ENCODE assay signal across 14 mouse cellular contexts in genomic region chr13:107873244-107873667, GRCm38 (mm10).
DNase-seq lines count a peak whose midpoint lies in the region; ATAC-seq and TF ChIP-seq lines count a peak whose summit lies in the region.
"Had no signal": no experiment of that assay in that cellular context is flagged by ENCODE, and none has a peak within 500 bp of the region (broad histone marks: within the 10 kb centered on the region; RNA-seq: fewer than 3 reads in every experiment).

No protein-coding gene starts in this region.

- CTCF ChIA-PET in Patski (lab: Charles Lee) = interaction anchor here (0.8 to 1.3 kb wide), 3 partner anchors 11 to 177 kb away, joined by 3 to 4 read pairs (median 3); no protein-coding TSS in a partner anchor

- no peaks in the 10 kb centered on the region for H3K4me1 ChIP-seq in hindbrain, postnatal 0 days (ENCODE audit: insufficient read depth, low read length)
- H3K4me1 ChIP-seq in hindbrain, embryonic 13.5 days (replicated peaks) = peaks cover 57% of the 10 kb centered on the region
- H3K4me1 ChIP-seq in midbrain, postnatal 0 days (ENCODE audit: insufficient read depth, low read length) = no peaks in the 10 kb centered on the region
- peaks cover 47% of the 10 kb centered on the region for H3K4me1 ChIP-seq in midbrain, embryonic 13.5 days (replicated peaks)
- H3K4me1 ChIP-seq: liver, embryonic 15.5 days had no signal

- 58% methylated on average over 2 of the region's 2 CpGs for WGBS in hindbrain, postnatal 0 days
- WGBS in hindbrain, embryonic 13.5 days = 61% methylated on average over 2 of the region's 2 CpGs
- 60% methylated on average over 2 of the region's 2 CpGs for WGBS in midbrain, postnatal 0 days
- WGBS in midbrain, embryonic 13.5 days = 72% methylated on average over 2 of the region's 2 CpGs

- H3K4me3 ChIP-seq in hindbrain, postnatal 0 days (ENCODE audit: low read length) = no peak overlapping the region
- no peak overlapping the region for H3K4me3 ChIP-seq in hindbrain, embryonic 13.5 days
- no peak overlapping the region for H3K4me3 ChIP-seq in midbrain, postnatal 0 days (ENCODE audit: low read depth, low read length)
- H3K4me3 ChIP-seq in midbrain, embryonic 13.5 days (replicated peaks) = no peak overlapping the region
- H3K4me3 ChIP-seq: hindbrain, embryonic 15.5 days; limb, embryonic 10.5 days; liver, embryonic 15.5 days had no signal

- DNase-seq in hindbrain, postnatal 0 days (ENCODE audit: low spot score) = no peak
- DNase-seq in midbrain, postnatal 0 days (ENCODE audit: low spot score) = no peak
- no peak for DNase-seq in Patski (ENCODE audit: low read depth, low spot score)
- DNase-seq in urinary bladder, adult 18-20 months (ENCODE audit: low spot score in 2 of 2) = no peak
- no peak for DNase-seq in testis, postnatal 10 days (ENCODE audit: low spot score)
- DNase-seq: cerebellum, adult 2 months; kidney, adult 9 months; thymus, postnatal 36 days had no signal

- ATAC-seq in hindbrain, postnatal 0 days = no peak
- ATAC-seq in hindbrain, embryonic 13.5 days (ENCODE audit: low FRiP score) = no peak
- no peak for ATAC-seq in midbrain, postnatal 0 days (ENCODE audit: low FRiP score)
- ATAC-seq in midbrain, embryonic 13.5 days = no peak
- peak; percentile 71 for ATAC-seq in Patski
- ATAC-seq in neutrophil, adult 5-6 weeks (ENCODE audit: extremely low read depth, insufficient number of reproducible peaks, low FRiP score, poor library complexity, severe bottlenecking) = 0 out of 2 replicates have a peak, but pooled peaks have one; percentile 23

- H3K27me3 ChIP-seq in hindbrain, postnatal 0 days (ENCODE audit: insufficient read depth, low read length) = no peaks in the 10 kb centered on the region
- H3K27me3 ChIP-seq in hindbrain, embryonic 13.5 days = no peaks in the 10 kb centered on the region
- no peaks in the 10 kb centered on the region for H3K27me3 ChIP-seq in midbrain, postnatal 0 days (ENCODE audit: insufficient read depth, low read length)
- no peaks in the 10 kb centered on the region for H3K27me3 ChIP-seq in midbrain, embryonic 13.5 days
- no peaks in the 10 kb centered on the region for H3K27me3 ChIP-seq in Patski
- H3K27me3 ChIP-seq: hindbrain, embryonic 15.5 days; liver, embryonic 15.5 days had no signal

- H3K27ac ChIP-seq in hindbrain, postnatal 0 days = no peak overlapping the region
- H3K27ac ChIP-seq in hindbrain, embryonic 13.5 days = no peak overlapping the region
- H3K27ac ChIP-seq in midbrain, postnatal 0 days (ENCODE audit: low read depth, low read length) = no peak overlapping the region
- H3K27ac ChIP-seq in midbrain, embryonic 13.5 days = no peak overlapping the region
- H3K27ac ChIP-seq: hindbrain, embryonic 15.5 days; limb, embryonic 10.5 days; liver, embryonic 15.5 days had no signal

- H3K9ac ChIP-seq in hindbrain, postnatal 0 days (replicated peaks; ENCODE audit: low read length) = no peak overlapping the region
- H3K9ac ChIP-seq in hindbrain, embryonic 13.5 days = no peak overlapping the region
- H3K9ac ChIP-seq in midbrain, postnatal 0 days (replicated peaks; ENCODE audit: low read length, poor library complexity, severe bottlenecking) = no peak overlapping the region
- no peak overlapping the region for H3K9ac ChIP-seq in midbrain, embryonic 13.5 days (replicated peaks)
- H3K9ac ChIP-seq: hindbrain, embryonic 15.5 days; liver, embryonic 15.5 days had no signal

- in situ Hi-C loops in Patski (cut with MboI; ENCODE audit: low pct_unique_long_range_greater_than_20kb) = no loop called here

- POLR2A ChIA-PET in Patski (lab: Charles Lee) = no interaction called here

- H3K36me3 ChIP-seq in hindbrain, postnatal 0 days (ENCODE audit: insufficient read depth, low read length) = no peaks in the 10 kb centered on the region
- no peaks in the 10 kb centered on the region for H3K36me3 ChIP-seq in hindbrain, embryonic 13.5 days
- no peaks in the 10 kb centered on the region for H3K36me3 ChIP-seq in midbrain, postnatal 0 days (ENCODE audit: insufficient read depth, low read length)
- H3K36me3 ChIP-seq in midbrain, embryonic 13.5 days = no peaks in the 10 kb centered on the region
- H3K36me3 ChIP-seq: hindbrain, embryonic 15.5 days; limb, embryonic 10.5 days; liver, embryonic 15.5 days had no signal

- TF ChIP-seq CTCF in hindbrain, postnatal 0 days (IDR thresholded peaks at IDR 0.05; ENCODE audit: low read depth) = 0 out of 2 replicates have a peak, but pooled peaks have one; percentile 20
- TF ChIP-seq CTCF in midbrain, postnatal 0 days (IDR thresholded peaks at IDR 0.05) = peak; percentile 29; the same call in 1 of the 2 replicates
- peak; percentile 38 for TF ChIP-seq CTCF in Patski (IDR thresholded peaks at IDR 0.05)

- no peaks in the 10 kb centered on the region for H3K9me3 ChIP-seq in hindbrain, postnatal 0 days (ENCODE audit: low read length)
- H3K9me3 ChIP-seq in hindbrain, embryonic 13.5 days = no peaks in the 10 kb centered on the region
- no peaks in the 10 kb centered on the region for H3K9me3 ChIP-seq in midbrain, postnatal 0 days (ENCODE audit: low read length)
- H3K9me3 ChIP-seq in midbrain, embryonic 13.5 days = no peaks in the 10 kb centered on the region
- H3K9me3 ChIP-seq: hindbrain, embryonic 15.5 days; limb, embryonic 10.5 days; liver, embryonic 15.5 days had no signal

- H3K4me2 ChIP-seq in hindbrain, postnatal 0 days (ENCODE audit: low read depth, low read length) = no peak overlapping the region
- H3K4me2 ChIP-seq in hindbrain, embryonic 13.5 days = no peak overlapping the region
- no peak overlapping the region for H3K4me2 ChIP-seq in midbrain, postnatal 0 days (ENCODE audit: low read depth, low read length, poor library complexity, severe bottlenecking)
- no peak overlapping the region for H3K4me2 ChIP-seq in midbrain, embryonic 13.5 days (replicated peaks)
- H3K4me2 ChIP-seq: hindbrain, embryonic 15.5 days; liver, embryonic 15.5 days had no signal

Comparison
In these comparisons a context has a peak if more than half of its experiments do, and no peak if none do; other contexts are left out.
1. ATAC-seq: peak in Patski (single experiment) and neutrophil, adult 5-6 weeks (single experiment); none in hindbrain, postnatal 0 days (single experiment), hindbrain, embryonic 13.5 days (single experiment), midbrain, postnatal 0 days (single experiment) and midbrain, embryonic 13.5 days (single experiment).
2. Peak in every context shown above with its lines, with median percentiles within 50 percentile points of each other: CTCF ChIP-seq.